Mouse (Mus musculus): ENCODE measurements around the gene Avpr2. TPM values are rescaled to one million over a fixed set of nuclear protein-coding genes. Genes with fewer than 3 reads are reported as not detected.

The Avpr2 gene
- polyA plus RNA-seq, 1 experiment = 0.05 TPM

- H3K4me3 ChIP-seq (ENCODE audit: extremely low read depth, insufficient read depth, insufficient read length) = peak within 1 kb of the TSS; percentile 36; the same call in 1 of the 2 replicates
- 47% methylated on average over 17 of the region's 17 CpGs for WGBS
- no peaks in the 10 kb centered on the region for H3K27me3 ChIP-seq (ENCODE audit: control insufficient read depth, insufficient read depth, low read length)
- H3K36me3 ChIP-seq (ENCODE audit: control insufficient read depth, insufficient read depth, low read length) = peaks cover 3% of the 10 kb centered on the region
- no peak within 1 kb of the TSS for H3K27ac ChIP-seq (ENCODE audit: insufficient read depth, low read length)
- peak; percentile 53 to 56 for DNase-seq (ENCODE audit: low read depth in 1 of 2, low spot score in 2 of 2)
- H3K4me1 ChIP-seq (ENCODE audit: control insufficient read depth, insufficient read depth, insufficient read length) = no peaks in the 10 kb centered on the region
- TF ChIP-seq POLR2A (IDR thresholded peaks at IDR 0.05; ENCODE audit: low read depth, low read length) = no peak
- no peak for TF ChIP-seq CTCF (IDR thresholded peaks at IDR 0.05; ENCODE audit: extremely low read depth, insufficient read depth, insufficient read length, insufficient replicate concordance)
Observed at GRCm38 (mm10) chrX:73930402-73931062, 38.6 kb downstream of the Avpr2 start, which contains the start of gene Renbp. Gene Renbp (minus strand): TSS chrX:73930850.

DNA sequence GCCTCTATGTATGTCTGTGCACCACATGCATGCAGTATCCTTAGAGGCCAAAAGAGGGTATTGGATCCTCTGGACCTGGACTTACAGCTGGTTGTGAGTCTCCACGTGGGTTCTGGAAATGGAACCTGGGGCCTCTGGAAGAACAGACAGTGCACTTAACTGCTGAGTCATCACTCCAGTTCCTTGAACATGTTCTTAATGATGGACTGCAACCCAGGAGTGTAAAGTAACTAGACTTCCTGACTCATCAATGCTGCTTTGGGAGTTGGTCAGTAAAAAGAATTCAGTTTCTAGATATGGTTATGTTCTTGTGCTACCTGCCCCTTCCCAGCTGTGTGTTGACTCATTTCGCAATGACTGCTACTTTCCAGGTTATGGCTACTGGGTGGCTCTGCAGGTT is 40.0 kb downstream of the Avpr2 start:
- DNase-seq (ENCODE audit: low read depth in 1 of 2, low spot score in 2 of 2) = no peak
- H3K4me1 ChIP-seq (ENCODE audit: control insufficient read depth, insufficient read depth, insufficient read length) = no peaks in the 10 kb centered on the region
- WGBS = 76% methylated on average over 2 of the region's 2 CpGs
- no peak for TF ChIP-seq CTCF (IDR thresholded peaks at IDR 0.05; ENCODE audit: extremely low read depth, insufficient read depth, insufficient read length, insufficient replicate concordance)
- no peak for TF ChIP-seq POLR2A (IDR thresholded peaks at IDR 0.05; ENCODE audit: low read depth, low read length)
- H3K36me3 ChIP-seq (ENCODE audit: control insufficient read depth, insufficient read depth, low read length) = no peaks in the 10 kb centered on the region
- H3K4me3 ChIP-seq (ENCODE audit: extremely low read depth, insufficient read depth, insufficient read length) = no peak overlapping the region
- H3K27me3 ChIP-seq (ENCODE audit: control insufficient read depth, insufficient read depth, low read length) = no peaks in the 10 kb centered on the region
- no peak overlapping the region for H3K27ac ChIP-seq (ENCODE audit: insufficient read depth, low read length)

- no peaks in the 10 kb centered on the region for H3K27me3 ChIP-seq (ENCODE audit: control insufficient read depth, insufficient read depth, low read length)
- WGBS = 77% methylated on average over 2 of the region's 2 CpGs
- TF ChIP-seq POLR2A (IDR thresholded peaks at IDR 0.05; ENCODE audit: low read depth, low read length) = no peak
- TF ChIP-seq CTCF (IDR thresholded peaks at IDR 0.05; ENCODE audit: extremely low read depth, insufficient read depth, insufficient read length, insufficient replicate concordance) = no peak
Observed at GRCm38 (mm10) chrX:73941860-73942259, 50.0 kb downstream of the Avpr2 start.

DNA sequence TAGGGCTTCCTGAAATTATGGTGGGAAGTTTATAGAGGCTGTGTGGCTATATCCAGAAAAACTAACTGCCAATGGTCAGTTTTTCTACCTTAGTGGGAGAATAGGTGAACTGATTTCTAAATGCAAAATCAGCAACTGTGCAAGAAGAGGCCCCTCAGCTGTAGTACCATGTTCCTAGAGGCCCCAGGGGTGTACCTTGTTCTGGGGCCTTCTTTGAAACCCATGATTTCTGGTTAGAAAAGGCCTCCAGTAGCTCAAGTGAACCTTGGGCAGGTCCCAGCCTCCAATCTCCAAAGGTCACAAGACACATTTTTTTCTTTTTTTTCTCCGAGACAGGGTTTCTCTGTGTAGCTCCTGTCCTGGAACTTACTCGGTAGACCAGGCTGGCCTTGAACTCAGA is 50.4 kb downstream of the Avpr2 start:
- peaks cover 14% of the 10 kb centered on the region for H3K36me3 ChIP-seq (ENCODE audit: control insufficient read depth, insufficient read depth, low read length)
- TF ChIP-seq CTCF (IDR thresholded peaks at IDR 0.05; ENCODE audit: extremely low read depth, insufficient read depth, insufficient read length, insufficient replicate concordance) (no peak), POLR2A (IDR thresholded peaks at IDR 0.05; ENCODE audit: low read depth, low read length) (no peak)
- no peaks in the 10 kb centered on the region for H3K4me1 ChIP-seq (ENCODE audit: control insufficient read depth, insufficient read depth, insufficient read length)
- no peak overlapping the region for H3K4me3 ChIP-seq (ENCODE audit: extremely low read depth, insufficient read depth, insufficient read length)
- WGBS = 83% methylated on average over 2 of the region's 2 CpGs
- no peak overlapping the region for H3K27ac ChIP-seq (ENCODE audit: insufficient read depth, low read length)
- no peaks in the 10 kb centered on the region for H3K27me3 ChIP-seq (ENCODE audit: control insufficient read depth, insufficient read depth, low read length)
- DNase-seq (ENCODE audit: low read depth in 1 of 2, low spot score in 2 of 2) = no peak

More at GRCm38 (mm10) chrX:73941860-73942259, 50.0 kb downstream of the Avpr2 start:
- H3K4me3 ChIP-seq (ENCODE audit: extremely low read depth, insufficient read depth, insufficient read length) = no peak overlapping the region
- H3K4me1 ChIP-seq (ENCODE audit: control insufficient read depth, insufficient read depth, insufficient read length) = no peaks in the 10 kb centered on the region
- no peak for DNase-seq (ENCODE audit: low read depth in 1 of 2, low spot score in 2 of 2)
- H3K27ac ChIP-seq (ENCODE audit: insufficient read depth, low read length) = no peak overlapping the region
- peaks cover 14% of the 10 kb centered on the region for H3K36me3 ChIP-seq (ENCODE audit: control insufficient read depth, insufficient read depth, low read length)

Other genes starting within 250 kb of the Avpr2 start
- 2.8 and 3.2 TPM in 2 replicates for gene Pnck, start 232.0 kb upstream of the Avpr2 start, polyA plus RNA-seq (2012; rRNA removed)
- 4.5 and 5.5 TPM in 2 replicates for gene Slc6a8, start 219.0 kb upstream of the Avpr2 start, polyA plus RNA-seq (2012; rRNA removed)
- 18.7 and 23.9 TPM in 2 replicates for gene Bcap31, start 175.9 kb upstream of the Avpr2 start, polyA plus RNA-seq (2012; rRNA removed)
- gene Abcd1, start 175.5 kb upstream of the Avpr2 start, polyA plus RNA-seq (2012; rRNA removed) = 45.8 and 51.7 TPM in 2 replicates
- gene Plxnb3, start 135.0 kb upstream of the Avpr2 start, polyA plus RNA-seq (2012; rRNA removed) = 0.62 and 1.2 TPM in 2 replicates
- gene Srpk3, start 117.7 kb upstream of the Avpr2 start, polyA plus RNA-seq (2012; rRNA removed) = 109 and 119 TPM in 2 replicates
- gene Idh3g, start 105.2 kb upstream of the Avpr2 start, polyA plus RNA-seq (2012; rRNA removed) = 170 TPM in 2 replicates
- 138 and 141 TPM in 2 replicates for gene Ssr4, start 105.1 kb upstream of the Avpr2 start, polyA plus RNA-seq (2012; rRNA removed)
- gene Pdzd4, start 67.1 kb upstream of the Avpr2 start, polyA plus RNA-seq (2012; rRNA removed) = 2.4 TPM in 2 replicates
- gene L1cam, start 4.0 kb downstream of the Avpr2 start, polyA plus RNA-seq (2012; rRNA removed) = 4.4 and 5.5 TPM in 2 replicates
- gene Arhgap4, start 29.8 kb downstream of the Avpr2 start, polyA plus RNA-seq (2012; rRNA removed) = 289 and 344 TPM in 2 replicates
- gene Naa10, start 29.8 kb downstream of the Avpr2 start, polyA plus RNA-seq (2012; rRNA removed) = 36.8 and 42.8 TPM in 2 replicates
- 13.3 and 17.9 TPM in 2 replicates for gene Renbp, start 38.7 kb downstream of the Avpr2 start, polyA plus RNA-seq (2012; rRNA removed)
- 71.1 and 88.1 TPM in 2 replicates for gene Hcfc1, start 74.3 kb downstream of the Avpr2 start, polyA plus RNA-seq (2012; rRNA removed)
- 159 and 239 TPM in 2 replicates for gene Irak1, start 131.8 kb downstream of the Avpr2 start, polyA plus RNA-seq (2012; rRNA removed)
- not detected in 2 replicates for gene Opn1mw, start 235.4 kb downstream of the Avpr2 start, polyA plus RNA-seq (2012; rRNA removed)
- 5.5 and 6.1 TPM in 2 replicates for gene Mecp2, start 243.3 kb downstream of the Avpr2 start, polyA plus RNA-seq (2012; rRNA removed)